Mouse (Mus musculus): ENCODE data around the gene Pank2.

GRCm38 (mm10) chr2:131232558-131232957, 29.7 kb upstream of the Pank2 start:
- TF ChIP-seq KAT2A (conservative IDR thresholded peaks at IDR 0.05; ENCODE audit: low read depth, low read length) (no peak), CTCF (IDR thresholded peaks at IDR 0.05 in 2 of 3, conservative IDR thresholded peaks at IDR 0.05 in 1 of 3; ENCODE audit: control insufficient read depth in 1 of 3, insufficient read depth in 1 of 3, low read depth in 2 of 3, low read length in 3 of 3, poor library complexity in 1 of 3, severe bottlenecking in 1 of 3) (no peak), TCF12 (IDR thresholded peaks at IDR 0.05; ENCODE audit: low read depth, low read length) (no peak; the same call in 1 of the 2 replicates), GATA1 (IDR thresholded peaks at IDR 0.05; ENCODE audit: low read depth, low read length) (no peak), POLR2A (IDR thresholded peaks at IDR 0.05; ENCODE audit: control insufficient read depth in 1 of 2, insufficient read depth in 1 of 2, low read depth in 1 of 2, low read length in 2 of 2, poor library complexity in 1 of 2) (peak in 1 of 2 experiments; percentile 82; a peak in 2 of 4 replicates), ZMIZ1 (IDR thresholded peaks at IDR 0.05; ENCODE audit: low read depth, low read length) (peak; percentile 74; the same call in 1 of the 2 replicates), RAD21 (IDR thresholded peaks at IDR 0.05; ENCODE audit: low read depth, low read length) (no peak), E2F4 (IDR thresholded peaks at IDR 0.05; ENCODE audit: borderline replicate concordance, low read depth, low read length) (no peak), MXI1 (IDR thresholded peaks at IDR 0.05; ENCODE audit: low read depth, low read length) (no peak)
